Mouse (Mus musculus): ENCODE results near the gene Spx. TPM values are rescaled to one million over a fixed set of nuclear protein-coding genes. Genes with fewer than 3 reads are reported as not detected.

The Spx gene
- polyA plus RNA-seq (2015; fragmentation: Nextera tagmentation; extraction: Ambion mirVana) = 0.06 and 0.27 TPM in 2 replicates

DNA sequence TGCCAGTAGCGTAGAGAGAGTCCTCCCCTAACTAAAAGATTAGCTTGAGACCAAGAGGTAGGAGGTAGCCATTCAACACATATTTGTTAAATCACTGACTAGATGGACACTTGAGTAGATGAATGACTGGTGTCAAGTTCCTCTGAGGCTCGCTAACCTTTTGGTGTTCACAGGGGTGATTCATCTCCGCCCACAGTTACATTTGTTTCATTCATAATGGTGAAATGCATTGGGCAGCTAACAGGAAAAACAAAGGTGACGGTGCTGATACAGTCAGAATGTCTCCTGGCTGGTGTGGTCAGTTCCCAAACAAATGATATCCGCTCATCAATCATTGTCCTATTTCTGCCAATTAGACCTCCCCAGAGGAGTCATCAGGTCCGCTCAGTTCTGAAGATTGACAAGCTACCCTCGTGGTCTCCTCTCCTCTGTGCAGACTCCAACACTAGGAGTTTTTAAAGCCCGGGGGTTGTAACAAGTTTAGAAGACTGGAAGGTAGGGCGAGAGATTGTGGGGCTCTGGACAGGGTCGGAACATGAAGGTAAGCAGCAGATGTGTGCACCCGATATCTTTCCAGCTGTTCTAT is at the start of gene Spx:
Gene Spx, plus strand, starts transcription at position 536 of the 586 bp plus-strand sequence.
- Histone ChIP-seq H3K27me3 (ENCODE audit: control insufficient read depth, insufficient read depth, low read depth, low read length) (peaks cover 29% of the 10 kb centered on the region), H3K36me3 (ENCODE audit: control insufficient read depth, insufficient read depth) (no peaks in the 10 kb centered on the region), H3K4me3 (ENCODE audit: low read depth, low read length) (no peak within 1 kb of the TSS), H3K9me3 (replicated peaks; ENCODE audit: control insufficient read depth, low read length) (no peaks in the 10 kb centered on the region), H3K4me1 (ENCODE audit: control insufficient read depth, low read depth, low read length) (no peaks in the 10 kb centered on the region), H3K9ac (ENCODE audit: low read depth, low read length) (no peak within 1 kb of the TSS), H3K27ac (ENCODE audit: low read length) (no peak within 1 kb of the TSS), H3K4me2 (ENCODE audit: low read depth, low read length) (no peak within 1 kb of the TSS)
- WGBS (ENCODE audit: insufficient replicate concordance) = 61% methylated on average over 11 of the region's 11 CpGs
- no peak for ATAC-seq (ENCODE audit: low read depth)

- Histone ChIP-seq H3K4me2 (ENCODE audit: low read depth, low read length) (no peak overlapping the region), H3K9ac (ENCODE audit: low read depth, low read length) (no peak overlapping the region), H3K4me3 (ENCODE audit: low read depth, low read length) (no peak overlapping the region), H3K9me3 (replicated peaks; ENCODE audit: control insufficient read depth, low read length) (no peaks in the 10 kb centered on the region), H3K27me3 (ENCODE audit: control insufficient read depth, insufficient read depth, low read depth, low read length) (no peaks in the 10 kb centered on the region), H3K36me3 (ENCODE audit: control insufficient read depth, insufficient read depth) (peaks cover 32% of the 10 kb centered on the region), H3K27ac (ENCODE audit: low read length) (no peak overlapping the region), H3K4me1 (ENCODE audit: control insufficient read depth, low read depth, low read length) (no peaks in the 10 kb centered on the region)
- no peak for ATAC-seq (ENCODE audit: low read depth)
- 77% methylated on average over 8 of the region's 8 CpGs for WGBS (ENCODE audit: insufficient replicate concordance)
Measured at GRCm38 (mm10) chr6:142365742-142366472, 47.3 kb upstream of the Spx start.

GRCm38 (mm10) chr6:142366473-142367018 is 46.7 kb upstream of the Spx start:
- H3K36me3 ChIP-seq (ENCODE audit: control insufficient read depth, insufficient read depth) = peaks cover 32% of the 10 kb centered on the region

GRCm38 (mm10) chr6:142367565-142367964 is 45.7 kb upstream of the Spx start:
- 85% methylated on average over 3 of the region's 3 CpGs for WGBS (ENCODE audit: insufficient replicate concordance)
- no peaks in the 10 kb centered on the region for H3K4me1 ChIP-seq (ENCODE audit: control insufficient read depth, low read depth, low read length)
- no peaks in the 10 kb centered on the region for H3K27me3 ChIP-seq (ENCODE audit: control insufficient read depth, insufficient read depth, low read depth, low read length)
- H3K9me3 ChIP-seq (replicated peaks; ENCODE audit: control insufficient read depth, low read length) = no peaks in the 10 kb centered on the region
- no peak overlapping the region for H3K9ac ChIP-seq (ENCODE audit: low read depth, low read length)
- H3K36me3 ChIP-seq (ENCODE audit: control insufficient read depth, insufficient read depth) = peaks cover 31% of the 10 kb centered on the region
- H3K27ac ChIP-seq (ENCODE audit: low read length) = no peak overlapping the region
- no peak overlapping the region for H3K4me2 ChIP-seq (ENCODE audit: low read depth, low read length)
- H3K4me3 ChIP-seq (ENCODE audit: low read depth, low read length) = no peak overlapping the region
- ATAC-seq (ENCODE audit: low read depth) = no peak

More at GRCm38 (mm10) chr6:142366473-142367018, 46.7 kb upstream of the Spx start:
- Histone ChIP-seq H3K4me3 (ENCODE audit: low read depth, low read length) (no peak overlapping the region), H3K4me2 (ENCODE audit: low read depth, low read length) (no peak overlapping the region), H3K27ac (ENCODE audit: low read length) (no peak overlapping the region), H3K9ac (ENCODE audit: low read depth, low read length) (no peak overlapping the region), H3K4me1 (ENCODE audit: control insufficient read depth, low read depth, low read length) (no peaks in the 10 kb centered on the region), H3K9me3 (replicated peaks; ENCODE audit: control insufficient read depth, low read length) (no peaks in the 10 kb centered on the region), H3K27me3 (ENCODE audit: control insufficient read depth, insufficient read depth, low read depth, low read length) (no peaks in the 10 kb centered on the region)
- 79% methylated on average over 10 of the region's 10 CpGs for WGBS (ENCODE audit: insufficient replicate concordance)
- ATAC-seq (ENCODE audit: low read depth) = no peak

- Histone ChIP-seq H3K4me1 (ENCODE audit: control insufficient read depth, low read depth, low read length) (no peaks in the 10 kb centered on the region), H3K27me3 (ENCODE audit: control insufficient read depth, insufficient read depth, low read depth, low read length) (no peaks in the 10 kb centered on the region), H3K9me3 (replicated peaks; ENCODE audit: control insufficient read depth, low read length) (no peaks in the 10 kb centered on the region), H3K4me3 (ENCODE audit: low read depth, low read length) (no peak overlapping the region), H3K4me2 (ENCODE audit: low read depth, low read length) (no peak overlapping the region), H3K27ac (ENCODE audit: low read length) (no peak overlapping the region), H3K9ac (ENCODE audit: low read depth, low read length) (no peak overlapping the region), H3K36me3 (ENCODE audit: control insufficient read depth, insufficient read depth) (peaks cover 28% of the 10 kb centered on the region)
- WGBS (ENCODE audit: insufficient replicate concordance) = 82% methylated on average over 3 of the region's 3 CpGs
- ATAC-seq (ENCODE audit: low read depth) = no peak
Measured at GRCm38 (mm10) chr6:142369568-142369967, 43.7 kb upstream of the Spx start.

DNA sequence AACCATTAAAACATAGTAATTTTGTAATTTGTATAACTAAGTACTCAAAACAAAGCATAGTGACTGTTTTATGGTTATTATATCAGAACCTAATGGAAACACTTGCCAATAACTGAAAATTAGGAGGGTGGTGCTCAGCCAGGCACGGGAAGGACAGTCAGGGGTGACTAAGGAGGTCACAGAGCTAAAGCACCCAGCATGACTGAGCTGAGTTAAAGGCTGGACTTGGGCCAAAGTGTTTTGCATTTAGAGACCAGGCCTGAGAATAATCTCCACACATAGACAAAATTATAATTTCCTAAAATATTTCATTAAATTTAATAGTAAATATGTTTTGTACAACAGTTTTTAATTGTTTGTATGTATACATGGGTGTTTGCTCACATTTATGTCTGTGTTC is 36.2 kb upstream of the Spx start:
- no peak overlapping the region for H3K9ac ChIP-seq (ENCODE audit: low read depth, low read length)
- H3K9me3 ChIP-seq (replicated peaks; ENCODE audit: control insufficient read depth, low read length) = no peaks in the 10 kb centered on the region
- no peaks in the 10 kb centered on the region for H3K4me1 ChIP-seq (ENCODE audit: control insufficient read depth, low read depth, low read length)
- no peak overlapping the region for H3K4me2 ChIP-seq (ENCODE audit: low read depth, low read length)
- ATAC-seq (ENCODE audit: low read depth) = no peak
- no peak overlapping the region for H3K4me3 ChIP-seq (ENCODE audit: low read depth, low read length)
- no peaks in the 10 kb centered on the region for H3K27me3 ChIP-seq (ENCODE audit: control insufficient read depth, insufficient read depth, low read depth, low read length)
- no peak overlapping the region for H3K27ac ChIP-seq (ENCODE audit: low read length)
- H3K36me3 ChIP-seq (ENCODE audit: control insufficient read depth, insufficient read depth) = peaks cover 29% of the 10 kb centered on the region
- 63% methylated on average over 1 of the region's 1 CpGs for WGBS (ENCODE audit: insufficient replicate concordance)

DNA sequence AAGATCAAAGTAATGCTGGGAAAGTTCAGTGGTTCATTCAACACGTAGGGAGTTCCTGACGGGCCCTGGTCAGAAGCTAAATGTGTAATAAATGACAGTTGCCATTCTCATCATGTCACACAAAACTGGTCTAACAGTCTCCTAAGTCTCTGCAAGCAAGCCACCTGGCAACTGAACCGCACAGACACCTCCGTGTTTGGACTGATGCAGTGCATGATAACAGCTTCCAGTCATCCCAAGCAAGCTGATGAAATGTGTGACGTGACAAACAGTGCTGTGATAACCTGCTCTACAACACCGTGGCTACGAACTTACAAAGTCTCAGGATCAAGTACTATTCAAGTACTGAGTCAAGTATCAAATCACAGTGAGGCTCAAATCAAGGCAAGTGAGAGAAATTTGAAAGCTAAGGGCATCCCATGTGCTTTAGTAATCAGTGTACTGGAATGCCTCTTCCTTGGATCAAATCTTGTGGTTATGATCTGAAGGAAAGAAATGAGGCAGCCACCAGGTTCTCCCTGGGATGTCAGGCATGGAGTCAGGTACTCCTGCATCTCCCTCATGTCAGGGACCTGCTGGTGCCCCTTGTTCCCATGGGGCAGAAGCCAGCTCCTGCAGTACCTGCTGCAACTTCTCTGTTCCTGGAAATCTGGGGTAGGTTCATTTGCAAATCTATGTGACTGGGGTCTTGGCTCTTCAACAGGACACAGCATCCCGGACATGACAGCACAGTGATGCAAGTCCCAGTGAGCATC is 34.5 kb upstream of the Spx start:
- Histone ChIP-seq H3K4me2 (ENCODE audit: low read depth, low read length) (no peak overlapping the region), H3K36me3 (ENCODE audit: control insufficient read depth, insufficient read depth) (peaks cover 19% of the 10 kb centered on the region), H3K4me1 (ENCODE audit: control insufficient read depth, low read depth, low read length) (no peaks in the 10 kb centered on the region), H3K9me3 (replicated peaks; ENCODE audit: control insufficient read depth, low read length) (no peaks in the 10 kb centered on the region), H3K27ac (ENCODE audit: low read length) (no peak overlapping the region), H3K9ac (ENCODE audit: low read depth, low read length) (no peak overlapping the region), H3K4me3 (ENCODE audit: low read depth, low read length) (no peak overlapping the region), H3K27me3 (ENCODE audit: control insufficient read depth, insufficient read depth, low read depth, low read length) (no peaks in the 10 kb centered on the region)
- 77% methylated on average over 8 of the region's 8 CpGs for WGBS (ENCODE audit: insufficient replicate concordance)
- ATAC-seq (ENCODE audit: low read depth) = no peak

- H3K9me3 ChIP-seq (replicated peaks; ENCODE audit: control insufficient read depth, low read length) = no peaks in the 10 kb centered on the region
- peaks cover 15% of the 10 kb centered on the region for H3K36me3 ChIP-seq (ENCODE audit: control insufficient read depth, insufficient read depth)
- H3K4me3 ChIP-seq (ENCODE audit: low read depth, low read length) = no peak overlapping the region
- no peaks in the 10 kb centered on the region for H3K4me1 ChIP-seq (ENCODE audit: control insufficient read depth, low read depth, low read length)
- no peak overlapping the region for H3K4me2 ChIP-seq (ENCODE audit: low read depth, low read length)
- no peak overlapping the region for H3K27ac ChIP-seq (ENCODE audit: low read length)
- no peak for ATAC-seq (ENCODE audit: low read depth)
- no peak overlapping the region for H3K9ac ChIP-seq (ENCODE audit: low read depth, low read length)
- 78% methylated on average over 6 of the region's 6 CpGs for WGBS (ENCODE audit: insufficient replicate concordance)
- no peaks in the 10 kb centered on the region for H3K27me3 ChIP-seq (ENCODE audit: control insufficient read depth, insufficient read depth, low read depth, low read length)
Measured at GRCm38 (mm10) chr6:142379961-142380360, 33.3 kb upstream of the Spx start.

Data from liver, embryonic 16.5 days (tissue).